Mouse (Mus musculus) kidney, embryonic 14.5 days (tissue): ENCODE results near the gene Zfp286. TPM values are rescaled to one million over a fixed set of nuclear protein-coding genes. Genes with fewer than 3 reads are reported as not detected.

Experiments used
- ATAC-seq: fragments of 200-750 bp; cut with Nextera tagmentation; 2 replicates; pipeline ENCODE4 v1.8.0; 2017; ENCODE audit warnings: moderate number of reproducible peaks, mild to moderate bottlenecking, moderate TSS enrichment, moderate library complexity; ENCODE audit not compliant: low FRiP score, low TSS enrichment
- H3K27ac ChIP-seq: fragments of 300-500 bp; sonication (generic); 2 replicates; pipeline ENCODE4 v1.5.1; 2014; ENCODE audit warnings: low read depth, mild to moderate bottlenecking, low read length, moderate library complexity, mixed read lengths
- H3K27me3 ChIP-seq: fragments of 300-500 bp; sonication (generic); 2 replicates; pipeline ENCODE4 v1.6.1; 2014; ENCODE audit warnings: mild to moderate bottlenecking, low read length; ENCODE audit not compliant: control insufficient read depth, insufficient read depth
- H3K36me3 ChIP-seq: fragments of 300-500 bp; sonication (generic); 2 replicates; pipeline ENCODE4 v1.6.1; 2014; ENCODE audit warnings: low read length, mixed read lengths; ENCODE audit not compliant: control insufficient read depth, insufficient read depth
- H3K4me1 ChIP-seq: fragments of 300-500 bp; sonication (generic); 2 replicates; pipeline ENCODE4 v1.6.1; 2014; ENCODE audit warnings: low read length, mixed read lengths; ENCODE audit not compliant: control insufficient read depth, insufficient read depth
- H3K4me2 ChIP-seq: fragments of 300-500 bp; sonication (generic); replicated peaks from 2 replicates; pipeline ENCODE4 v1.6.1; 2014; ENCODE audit warnings: low read depth, mild to moderate bottlenecking, low read length
- H3K4me3 ChIP-seq: fragments of 300-500 bp; sonication (generic); 2 replicates; pipeline ENCODE4 v1.5.1; 2014; ENCODE audit warnings: mild to moderate bottlenecking, low read length
- H3K9ac ChIP-seq: fragments of 300-500 bp; sonication (generic); 2 replicates; pipeline ENCODE4 v1.6.1; 2014; ENCODE audit warnings: low read depth, mild to moderate bottlenecking, low read length, moderate library complexity
- H3K9me3 ChIP-seq: fragments of 300-500 bp; sonication (generic); 2 replicates; pipeline ENCODE4 v1.6.1; 2016; ENCODE audit warnings: low read length; ENCODE audit not compliant: control insufficient read depth
- WGBS: fragments of 180-500 bp; shearing (Covaris S2); extraction: QIAGEN DNeasy Blood & Tissue Kit; methylation state at CpG from one replicate; pipeline ENCODE4 v1.1.7; 2014; 5-methylcytosine and 5-hydroxymethylcytosine counted together
- polyA plus RNA-seq: library from polyadenylated mRNA; unstranded; fragments of >200 nt; fragmentation: Nextera tagmentation; extraction: Ambion mirVana; gene quantifications from 2 replicates; pipeline ENCODE4 v1.2.1, GENCODE M21; 2014

Gene Zfp286
- polyA plus RNA-seq, 1 experiment from 2014 or later, result 19.7 TPM

DNA sequence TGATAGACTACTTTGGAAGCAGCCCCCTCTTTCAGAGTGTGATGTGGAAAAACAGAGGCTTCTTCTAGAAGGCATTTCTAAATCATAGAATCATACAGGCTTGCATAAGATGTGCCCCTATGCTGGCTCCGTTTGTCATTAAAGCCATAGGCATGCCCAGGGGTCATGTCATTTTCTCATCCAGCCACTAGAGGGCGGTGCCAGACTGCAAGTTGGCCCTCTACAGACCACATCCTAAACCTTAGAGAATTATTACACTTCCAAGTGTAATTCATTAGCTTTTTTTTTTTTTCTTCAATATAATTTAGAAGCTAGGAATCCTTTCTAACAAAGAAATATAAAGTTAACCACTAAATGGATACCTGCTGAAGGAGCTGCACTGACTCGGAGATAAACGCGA is 45.2 kb downstream of the Zfp286 start:
- WGBS, result 46% methylated on average over 5 of the region's 5 CpGs
- H3K27me3 ChIP-seq, result no peaks in the 10 kb centered on the region
- H3K27ac ChIP-seq, result no peak overlapping the region
- H3K9me3 ChIP-seq, result no peaks in the 10 kb centered on the region
- ATAC-seq, result no peak
- H3K4me2 ChIP-seq, result no peak overlapping the region
- H3K36me3 ChIP-seq, result no peaks in the 10 kb centered on the region
- H3K9ac ChIP-seq, result no peak overlapping the region
- no peak overlapping the region for H3K4me3 ChIP-seq
- H3K4me1 ChIP-seq, result no peaks in the 10 kb centered on the region

DNA sequence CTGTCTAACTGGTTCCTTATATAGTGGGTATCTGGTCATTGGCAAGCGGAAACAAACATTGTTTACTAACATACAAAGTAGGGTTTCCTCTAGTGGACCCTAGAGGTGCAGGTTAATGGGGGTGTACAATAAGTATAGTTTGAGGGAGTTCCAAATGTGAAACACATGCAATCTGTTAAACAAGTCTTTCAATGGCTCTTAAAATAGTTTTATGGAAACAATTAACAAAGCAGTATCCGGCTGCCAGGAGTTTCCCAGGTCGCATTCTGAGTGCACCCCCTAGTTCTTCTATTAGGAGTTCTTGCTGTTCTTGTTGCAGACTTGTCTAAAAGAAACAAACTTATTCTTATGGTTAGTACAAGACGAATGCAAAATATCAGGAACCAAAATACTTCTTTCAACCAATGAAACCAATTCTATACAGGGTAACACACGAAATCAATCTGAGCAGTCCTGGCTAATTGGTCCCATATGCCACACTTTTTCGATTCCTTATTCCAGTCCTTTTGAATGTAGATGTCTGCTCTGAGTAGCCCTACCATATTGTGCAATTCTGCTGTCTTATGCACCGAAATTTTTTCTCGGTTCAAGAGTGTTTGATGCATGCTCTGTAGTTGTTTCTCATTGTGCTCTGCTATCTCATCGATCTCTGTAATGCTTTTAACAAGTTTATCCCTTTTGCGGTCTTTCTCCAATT is 46.9 kb downstream of the Zfp286 start:
- no peaks in the 10 kb centered on the region for H3K27me3 ChIP-seq
- H3K4me1 ChIP-seq, result no peaks in the 10 kb centered on the region
- no peaks in the 10 kb centered on the region for H3K9me3 ChIP-seq
- no peak for ATAC-seq
- no peak overlapping the region for H3K9ac ChIP-seq
- no peak overlapping the region for H3K4me2 ChIP-seq
- H3K27ac ChIP-seq, result no peak overlapping the region
- WGBS, result 83% methylated on average over 10 of the region's 10 CpGs
- no peak overlapping the region for H3K4me3 ChIP-seq
- H3K36me3 ChIP-seq, result no peaks in the 10 kb centered on the region

DNA sequence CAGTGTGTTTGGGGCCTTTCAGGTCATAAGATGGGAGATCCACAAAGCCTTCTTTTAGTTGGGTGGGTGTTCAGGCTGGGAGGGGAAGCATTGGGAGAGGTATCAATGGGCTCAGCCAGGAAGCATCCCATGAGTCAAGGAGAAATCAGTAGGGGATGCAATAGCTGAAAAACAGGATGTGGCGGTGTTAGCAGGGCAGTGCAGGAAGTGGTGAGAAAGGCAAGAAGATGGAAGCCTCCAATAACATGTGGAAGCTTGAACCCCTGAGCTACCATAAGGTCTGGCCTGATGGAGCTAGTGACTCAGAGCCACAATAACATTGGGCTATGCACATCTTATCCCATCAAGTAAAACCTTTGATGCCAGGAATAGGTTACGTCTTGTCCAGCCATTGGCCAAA is 48.1 kb downstream of the Zfp286 start:
- H3K27me3 ChIP-seq, result no peaks in the 10 kb centered on the region
- no peaks in the 10 kb centered on the region for H3K9me3 ChIP-seq
- no peak overlapping the region for H3K27ac ChIP-seq
- no peak overlapping the region for H3K4me3 ChIP-seq
- ATAC-seq, result no peak
- H3K9ac ChIP-seq, result no peak overlapping the region
- H3K36me3 ChIP-seq, result no peaks in the 10 kb centered on the region
- H3K4me2 ChIP-seq, result no peak overlapping the region
- 86% methylated on average over 2 of the region's 2 CpGs for WGBS
- no peaks in the 10 kb centered on the region for H3K4me1 ChIP-seq

- Histone ChIP-seq H3K4me1 (peaks cover 8% of the 10 kb centered on the region; the same call in 1 of the 2 replicates), H3K4me3 (no peak overlapping the region), H3K9ac (no peak overlapping the region), H3K4me2 (no peak overlapping the region), H3K27me3 (no peaks in the 10 kb centered on the region), H3K9me3 (no peaks in the 10 kb centered on the region), H3K36me3 (peaks cover 6% of the 10 kb centered on the region; the same call in 1 of the 2 replicates), H3K27ac (no peak overlapping the region)
- ATAC-seq, result no peak
- 86% methylated on average over 3 of the region's 3 CpGs for WGBS
Measured at GRCm38 (mm10) chr11:62732665-62733064, 56.6 kb downstream of the Zfp286 start.

DNA sequence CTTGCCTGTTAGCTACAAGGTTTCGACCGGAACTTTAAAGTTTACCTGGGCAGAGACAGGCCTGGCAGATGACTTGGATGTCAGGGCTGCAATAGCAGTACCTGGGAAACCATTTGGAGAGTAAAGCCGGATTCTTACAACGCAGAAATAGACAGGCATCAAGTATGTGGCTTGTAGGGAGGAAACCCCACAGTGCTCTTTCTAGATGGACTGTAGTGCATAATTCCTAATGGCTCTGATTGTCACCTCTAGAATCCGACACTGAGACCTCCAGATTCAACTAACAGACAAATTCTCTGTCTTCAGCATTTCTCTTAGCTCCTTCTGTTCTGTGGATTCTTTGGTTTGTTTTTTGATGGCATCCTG is 57.3 kb downstream of the Zfp286 start:
- ATAC-seq, result no peak
- H3K36me3 ChIP-seq, result peaks cover 9% of the 10 kb centered on the region; the same call in 1 of the 2 replicates
- H3K9me3 ChIP-seq, result no peaks in the 10 kb centered on the region
- WGBS, result 14% methylated on average over 5 of the region's 5 CpGs
- H3K4me2 ChIP-seq, result peak overlapping the region; percentile 89
- no peaks in the 10 kb centered on the region for H3K27me3 ChIP-seq
- peaks cover 8% of the 10 kb centered on the region; the same call in 1 of the 2 replicates for H3K4me1 ChIP-seq
- H3K4me3 ChIP-seq, result peak overlapping the region; percentile 74
- H3K27ac ChIP-seq, result no peak overlapping the region
- H3K9ac ChIP-seq, result no peak overlapping the region

- no peaks in the 10 kb centered on the region for H3K9me3 ChIP-seq
- peak; percentile 98 for ATAC-seq
- 0 out of 2 replicates have a peak within 1 kb of the TSS, but pooled peaks have one; percentile 30 for H3K27ac ChIP-seq
- H3K4me3 ChIP-seq, result peak within 1 kb of the TSS; percentile 74
- no peaks in the 10 kb centered on the region for H3K27me3 ChIP-seq
- under 1% methylated on average over 48 of the region's 48 CpGs for WGBS
- peak within 1 kb of the TSS; percentile 89 for H3K4me2 ChIP-seq
- peaks cover 8% of the 10 kb centered on the region; the same call in 1 of the 2 replicates for H3K4me1 ChIP-seq
- peak within 1 kb of the TSS; percentile 72 for H3K9ac ChIP-seq
- peaks cover 9% of the 10 kb centered on the region; the same call in 1 of the 2 replicates for H3K36me3 ChIP-seq
Measured at GRCm38 (mm10) chr11:62731311-62732021, 57.8 kb downstream of the Zfp286 start, which contains the start of gene Zfp287. TSS of gene Zfp287 (minus strand) at chr11:62731905.

DNA sequence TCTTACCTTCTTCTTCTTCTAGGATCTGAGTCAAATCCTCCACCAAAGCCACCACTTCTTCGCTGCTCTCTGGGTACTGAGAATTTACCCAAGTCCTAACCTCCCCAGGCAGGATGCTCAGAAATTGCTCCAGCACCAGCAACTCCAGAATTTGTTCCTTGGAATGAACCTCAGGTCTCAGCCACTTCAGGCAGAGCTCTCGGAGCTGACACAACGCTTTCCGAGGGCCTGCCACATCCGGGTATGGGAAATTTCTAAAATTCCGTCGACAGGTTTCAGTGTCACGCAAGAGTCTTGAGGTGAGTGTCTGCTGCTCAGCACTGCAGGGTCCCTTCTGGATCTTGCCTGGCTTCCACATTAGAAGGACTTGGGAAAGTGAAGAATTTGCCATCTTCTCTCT is 61.0 kb downstream of the Zfp286 start:
- H3K27ac ChIP-seq, result no peak overlapping the region
- ATAC-seq, result no peak
- H3K9me3 ChIP-seq, result no peaks in the 10 kb centered on the region
- peaks cover 8% of the 10 kb centered on the region; the same call in 1 of the 2 replicates for H3K4me1 ChIP-seq
- H3K4me3 ChIP-seq, result no peak overlapping the region
- H3K4me2 ChIP-seq, result no peak overlapping the region
- WGBS, result 93% methylated on average over 8 of the region's 8 CpGs
- H3K36me3 ChIP-seq, result peaks cover 25% of the 10 kb centered on the region; the same call in 1 of the 2 replicates
- no peak overlapping the region for H3K9ac ChIP-seq
- no peaks in the 10 kb centered on the region for H3K27me3 ChIP-seq

DNA sequence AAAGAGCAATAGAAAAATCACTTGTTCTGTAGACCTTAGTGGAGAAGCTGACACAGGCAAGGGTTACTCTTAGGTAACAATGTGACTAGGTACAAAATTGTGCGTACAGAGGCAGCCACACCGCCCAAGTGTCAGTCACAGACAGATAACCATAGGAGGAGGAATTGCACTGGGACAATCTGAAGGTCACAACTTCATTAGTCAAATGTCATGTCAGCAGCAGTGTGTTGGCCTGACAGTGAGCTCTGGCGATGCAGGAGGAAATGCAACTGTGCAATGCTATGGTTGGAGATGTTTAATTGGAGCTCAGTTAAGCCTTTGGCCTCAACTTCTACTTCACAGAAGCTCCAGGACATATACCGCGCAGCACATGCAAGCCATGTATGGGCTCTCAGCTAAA is 78.6 kb downstream of the Zfp286 start:
- H3K36me3 ChIP-seq, result peaks cover 21% of the 10 kb centered on the region
- no peak overlapping the region for H3K4me2 ChIP-seq
- no peaks in the 10 kb centered on the region for H3K27me3 ChIP-seq
- no peak for ATAC-seq
- no peak overlapping the region for H3K4me3 ChIP-seq
- no peaks in the 10 kb centered on the region for H3K4me1 ChIP-seq
- H3K27ac ChIP-seq, result no peak overlapping the region
- no peaks in the 10 kb centered on the region for H3K9me3 ChIP-seq
- H3K9ac ChIP-seq, result no peak overlapping the region
- 83% methylated on average over 5 of the region's 5 CpGs for WGBS

DNA sequence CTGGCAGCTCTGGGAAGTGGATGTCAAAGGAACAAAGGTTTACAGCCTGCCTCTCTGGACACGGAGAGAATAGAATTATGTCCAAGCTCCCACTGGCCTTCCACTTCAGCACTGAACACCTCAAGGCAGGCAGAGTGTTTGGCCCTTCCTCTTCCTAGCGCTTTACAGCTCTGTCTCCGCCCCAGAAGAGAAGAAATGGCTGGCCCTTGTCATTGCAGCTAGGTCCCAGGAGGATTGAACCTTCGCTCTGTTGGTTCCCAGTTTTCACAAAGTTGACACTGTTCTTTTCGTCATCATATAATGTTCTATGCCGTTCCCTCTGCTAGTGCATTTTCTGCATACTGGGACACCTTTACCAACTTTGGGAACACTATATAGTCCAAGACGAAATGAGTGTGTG is 81.0 kb downstream of the Zfp286 start:
- Histone ChIP-seq H3K4me3 (no peak overlapping the region), H3K9me3 (no peaks in the 10 kb centered on the region), H3K27me3 (no peaks in the 10 kb centered on the region), H3K27ac (no peak overlapping the region), H3K4me2 (no peak overlapping the region), H3K9ac (no peak overlapping the region), H3K4me1 (no peaks in the 10 kb centered on the region), H3K36me3 (peaks cover 10% of the 10 kb centered on the region)
- WGBS, result 68% methylated on average over 7 of the region's 7 CpGs
- ATAC-seq, result no peak
